Mouse (Mus musculus): ENCODE results near the gene Lhfp.

DNA sequence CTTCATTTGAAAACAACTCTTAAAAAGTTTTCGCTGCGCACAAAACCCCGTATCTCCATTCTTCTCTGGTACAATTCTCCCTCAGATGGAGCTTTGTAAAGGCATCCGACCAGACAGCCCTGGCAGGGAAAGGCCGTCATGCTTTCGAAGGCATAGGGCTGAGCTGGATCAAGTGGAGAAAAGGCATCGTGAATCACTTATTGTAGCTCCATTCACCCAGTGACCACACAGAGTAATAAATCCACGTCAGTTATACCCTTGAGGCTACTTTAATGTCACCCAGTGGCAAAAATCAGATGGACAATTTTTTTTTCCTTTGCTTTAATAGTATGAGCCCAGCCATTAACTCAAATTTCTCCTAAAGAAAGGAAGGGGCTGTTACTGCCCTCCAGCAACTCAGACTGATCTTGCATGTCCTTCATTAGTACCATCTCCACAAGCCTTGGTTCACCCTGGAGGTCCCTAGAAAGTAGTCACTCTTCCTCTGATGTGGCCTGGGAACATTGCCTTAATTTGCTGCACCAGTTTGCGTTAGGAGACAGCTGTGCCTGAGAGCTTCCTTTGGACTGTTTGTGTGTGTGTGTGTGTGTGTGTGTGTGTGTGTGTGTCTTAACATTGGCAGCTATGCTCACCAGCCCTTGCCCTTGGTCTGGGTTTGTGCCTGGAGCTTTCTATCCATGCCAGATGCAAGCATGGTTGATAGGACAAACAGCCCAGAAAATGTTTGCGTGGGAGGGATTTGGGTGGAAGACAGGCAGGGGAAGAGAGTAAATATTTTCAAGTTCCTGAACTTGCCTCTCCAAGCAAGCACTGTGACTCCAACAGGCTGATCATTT, 169.6 kb downstream of the Lhfp start:
- TF ChIP-seq POLR2A (IDR thresholded peaks at IDR 0.05; ENCODE audit: insufficient read length, low read depth) = no peak
- TF ChIP-seq TCF12 (IDR thresholded peaks at IDR 0.05; ENCODE audit: insufficient read depth, poor library complexity, severe bottlenecking) = no peak

All from myocyte (in vitro differentiated cells).